Mouse (Mus musculus): ENCODE results near the gene Ccl8. TPM values are rescaled to one million over a fixed set of nuclear protein-coding genes. Genes with fewer than 3 reads are reported as not detected.

Gene Ccl8
- 2.3 TPM for polyA plus RNA-seq (2015; fragmentation: Illumina TruSeq; extraction: RNeasy Lipid Tissue Mini Kit (QIAGEN cat#74804); ENCODE audit: insufficient read depth, low replicate concordance)

GRCm38 (mm10) chr11:82114885-82115284 lies at the start of gene Ccl8:
Gene Ccl8, plus strand, starts transcription at chr11:82115185.

GRCm38 (mm10) chr11:82101529-82101928 lies 13.5 kb upstream of the Ccl8 start, which contains the start of gene Ccl12:
Gene Ccl12, plus strand, starts transcription at chr11:82101845.

Other genes starting within 250 kb of the Ccl8 start
- 0.22 TPM for gene Asic2, start 146.7 kb upstream of the Ccl8 start, polyA plus RNA-seq (2015; fragmentation: Illumina TruSeq; extraction: RNeasy Lipid Tissue Mini Kit (QIAGEN cat#74804); ENCODE audit: insufficient read depth, low replicate concordance)
- 2.6 TPM for gene Ccl2, start 79.6 kb upstream of the Ccl8 start, polyA plus RNA-seq (2015; fragmentation: Illumina TruSeq; extraction: RNeasy Lipid Tissue Mini Kit (QIAGEN cat#74804); ENCODE audit: insufficient read depth, low replicate concordance)
- gene Gm17268, start 76.6 kb upstream of the Ccl8 start, polyA plus RNA-seq (2015; fragmentation: Illumina TruSeq; extraction: RNeasy Lipid Tissue Mini Kit (QIAGEN cat#74804); ENCODE audit: insufficient read depth, low replicate concordance), result not detected
- gene Ccl7, start 69.5 kb upstream of the Ccl8 start, polyA plus RNA-seq (2015; fragmentation: Illumina TruSeq; extraction: RNeasy Lipid Tissue Mini Kit (QIAGEN cat#74804); ENCODE audit: insufficient read depth, low replicate concordance), result not detected
- gene Ccl11, start 57.4 kb upstream of the Ccl8 start, polyA plus RNA-seq (2015; fragmentation: Illumina TruSeq; extraction: RNeasy Lipid Tissue Mini Kit (QIAGEN cat#74804); ENCODE audit: insufficient read depth, low replicate concordance), result 2.1 TPM
- gene Ccl12, start 13.3 kb upstream of the Ccl8 start, polyA plus RNA-seq (2015; fragmentation: Illumina TruSeq; extraction: RNeasy Lipid Tissue Mini Kit (QIAGEN cat#74804); ENCODE audit: insufficient read depth, low replicate concordance), result 0.79 TPM
- gene Ccl1, start 190.5 kb downstream of the Ccl8 start, polyA plus RNA-seq (2015; fragmentation: Illumina TruSeq; extraction: RNeasy Lipid Tissue Mini Kit (QIAGEN cat#74804); ENCODE audit: insufficient read depth, low replicate concordance), result not detected

Measured in spleen, adult 10 weeks (tissue).